Comparison of ENCODE assay signal across 13 mouse cellular contexts in the genomic region with DNA sequence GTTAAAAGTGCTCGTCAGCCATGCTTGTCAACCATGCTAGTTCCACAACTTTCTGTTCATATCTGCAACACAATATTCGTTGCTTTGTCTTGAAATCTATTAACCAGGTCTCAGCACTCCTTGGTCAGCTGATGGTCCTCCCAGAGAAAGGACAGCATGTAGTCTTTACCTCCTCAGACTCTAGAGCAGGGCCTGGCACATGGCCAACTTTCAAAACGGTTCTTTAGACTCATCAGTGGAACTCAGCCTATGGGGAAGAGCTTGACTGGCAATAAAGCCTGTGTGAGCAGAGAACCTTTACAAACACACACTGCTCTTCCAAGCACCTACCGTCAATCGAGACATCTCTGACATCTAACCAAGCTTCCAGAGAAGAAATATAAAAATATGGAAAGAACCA. TPM values are rescaled to one million over a fixed set of nuclear protein-coding genes. Genes with fewer than 3 reads are reported as not detected.
DNase-seq lines count a peak whose midpoint lies in the region; ATAC-seq lines count a peak whose summit lies in the region.
"Had no signal": no experiment of that assay in that cellular context is flagged by ENCODE, and none has a peak within 500 bp of the region (broad histone marks: within the 10 kb centered on the region; RNA-seq: fewer than 3 reads in every experiment).

No protein-coding gene starts in this region.

- H3K27ac ChIP-seq in kidney, embryonic 14.5 days (ENCODE audit: low read depth, low read length) = no peak overlapping the region
- H3K27ac ChIP-seq: liver, embryonic 15.5 days had no signal

- H3K36me3 ChIP-seq in kidney, embryonic 14.5 days (ENCODE audit: control insufficient read depth, insufficient read depth, low read length) = no peaks in the 10 kb centered on the region
- H3K36me3 ChIP-seq: liver, embryonic 15.5 days had no signal

- no peak overlapping the region for H3K4me3 ChIP-seq in kidney, embryonic 14.5 days (ENCODE audit: low read length)
- H3K4me3 ChIP-seq: erythroblast, embryonic 14.5 days; liver, embryonic 15.5 days had no signal

- H3K4me1 ChIP-seq in kidney, embryonic 14.5 days (ENCODE audit: control insufficient read depth, insufficient read depth, low read length) = peaks cover 10% of the 10 kb centered on the region; the same call in 1 of the 2 replicates

- H3K4me2 ChIP-seq in kidney, embryonic 14.5 days (replicated peaks; ENCODE audit: low read depth, low read length) = no peak overlapping the region
- H3K4me2 ChIP-seq: liver, embryonic 15.5 days had no signal

- no peaks in the 10 kb centered on the region for H3K27me3 ChIP-seq in kidney, embryonic 14.5 days (ENCODE audit: control insufficient read depth, insufficient read depth, low read length)
- H3K27me3 ChIP-seq: liver, embryonic 15.5 days had no signal

- peak; percentile 42 to 51 for DNase-seq in cerebellum, postnatal 10 days
- no peak for DNase-seq in cerebellum, adult 11-12 months
- peak; percentile 42 to 43 for DNase-seq in kidney, postnatal 25 days
- DNase-seq in right cerebral cortex, postnatal 14 days = peak; percentile 30
- no peak for DNase-seq in right cerebral cortex, adult 18-20 months
- peak; percentile 24 to 55 for DNase-seq in cerebellum, postnatal 25 days
- DNase-seq in frontal cortex, postnatal 25 days (ENCODE audit: low spot score in 2 of 2) = no peak

- no peak for ATAC-seq in kidney, embryonic 14.5 days (ENCODE audit: low FRiP score, low TSS enrichment)
- ATAC-seq: inflammation-experienced regulatory T-cells, adult 6 months had no signal

- WGBS in kidney, embryonic 14.5 days = 72% methylated on average over 5 of the region's 5 CpGs

- no peak overlapping the region for H3K9ac ChIP-seq in kidney, embryonic 14.5 days (ENCODE audit: low read depth, low read length)
- H3K9ac ChIP-seq: liver, embryonic 15.5 days had no signal

- no peaks in the 10 kb centered on the region for H3K9me3 ChIP-seq in kidney, embryonic 14.5 days (ENCODE audit: control insufficient read depth, low read length)
- H3K9me3 ChIP-seq: liver, embryonic 15.5 days had no signal

RNA-seq across cellular contexts. Expression of a gene that starts 5.1 kb away (rescaled TPM):
- 10.5 and 11.6 TPM in 2 replicates for polyA plus RNA-seq in kidney, embryonic 14.5 days (2014; fragmentation: Nextera tagmentation; extraction: Ambion mirVana)

RNA-seq across cellular contexts. Expression of a gene that starts 41.2 kb away (rescaled TPM):
- polyA plus RNA-seq in kidney, embryonic 14.5 days (2014; fragmentation: Nextera tagmentation; extraction: Ambion mirVana) = not detected in 2 replicates
- polyA plus RNA-seq: brain, embryonic 14.5 days; erythroblast, embryonic 14.5 days; inflammation-experienced regulatory T-cells, adult 6 months; liver, embryonic 15.5 days; stomach, embryonic 16.5 days had no signal

Comparison
In these comparisons a context has a peak if more than half of its experiments do, and no peak if none do; other contexts are left out.
1. DNase-seq: peak in cerebellum, postnatal 10 days (2 of 2), kidney, postnatal 25 days (2 of 2), right cerebral cortex, postnatal 14 days (single experiment) and cerebellum, postnatal 25 days (2 of 2); none in cerebellum, adult 11-12 months (single experiment), right cerebral cortex, adult 18-20 months (single experiment) and frontal cortex, postnatal 25 days (0 of 2).